Mouse (Mus musculus) liver, embryonic 16.5 days (tissue): Measurements from ENCODE around the gene Elane. TPM values are rescaled to one million over a fixed set of nuclear protein-coding genes. Genes with fewer than 3 reads are reported as not detected.

Experiments
- ATAC-seq: fragments of 200-750 bp; cut with Nextera tagmentation; 2 replicates; pipeline ENCODE4 v1.8.0; 2017; ENCODE audit warnings: low read depth, mild to moderate bottlenecking, moderate number of reproducible peaks, moderate library complexity
- H3K27ac ChIP-seq: fragments of 300-500 bp; sonication (generic); 2 replicates; pipeline ENCODE4 v1.5.1; 2014; ENCODE audit warnings: mild to moderate bottlenecking, low read length
- H3K27me3 ChIP-seq: fragments of 300-500 bp; sonication (generic); 2 replicates; pipeline ENCODE4 v1.6.1; 2014; ENCODE audit warnings: low read depth, low read length, mixed read lengths; ENCODE audit not compliant: control insufficient read depth, insufficient read depth
- H3K36me3 ChIP-seq: fragments of 300-500 bp; sonication (generic); 2 replicates; pipeline ENCODE4 v1.6.1; 2014; ENCODE audit warnings: mild to moderate bottlenecking; ENCODE audit not compliant: control insufficient read depth, insufficient read depth
- H3K4me1 ChIP-seq: fragments of 300-500 bp; sonication (generic); 2 replicates; pipeline ENCODE4 v1.6.1; 2014; ENCODE audit warnings: low read depth, low read length, mixed read lengths; ENCODE audit not compliant: control insufficient read depth
- H3K4me2 ChIP-seq: fragments of 300-500 bp; sonication (generic); 2 replicates; pipeline ENCODE4 v1.6.1; 2014; ENCODE audit warnings: low read depth, low read length, mixed read lengths
- H3K4me3 ChIP-seq: fragments of 300-500 bp; sonication (generic); 2 replicates; pipeline ENCODE4 v1.5.1; 2014; ENCODE audit warnings: low read depth, mild to moderate bottlenecking, low read length
- H3K9ac ChIP-seq: fragments of 300-500 bp; sonication (generic); 2 replicates; pipeline ENCODE4 v1.6.1; 2014; ENCODE audit warnings: low read depth, low read length
- H3K9me3 ChIP-seq: fragments of 300-500 bp; sonication (generic); replicated peaks from 2 replicates; pipeline ENCODE4 v1.6.1; 2016; ENCODE audit warnings: low read length; ENCODE audit not compliant: control insufficient read depth
- WGBS: fragments of 180-500 bp; shearing (Covaris S2); extraction: QIAGEN DNeasy Blood & Tissue Kit; methylation state at CpG from one replicate; pipeline ENCODE4 v1.1.7; 2014; ENCODE audit not compliant: insufficient replicate concordance; 5-methylcytosine and 5-hydroxymethylcytosine counted together
- polyA plus RNA-seq: library from polyadenylated mRNA; unstranded; fragments of >200 nt; fragmentation: Nextera tagmentation; extraction: Ambion mirVana; gene quantifications from 2 replicates; pipeline ENCODE4 v1.2.1, GENCODE M21; 2015

Elane gene
- polyA plus RNA-seq, 1 experiment from 2014 or later = 204 TPM

- ATAC-seq = no peak
- Histone ChIP-seq H3K4me1 (peaks cover 19% of the 10 kb centered on the region), H3K36me3 (peaks cover 10% of the 10 kb centered on the region), H3K4me2 (no peak overlapping the region), H3K4me3 (no peak overlapping the region), H3K27me3 (no peaks in the 10 kb centered on the region), H3K9me3 (no peaks in the 10 kb centered on the region), H3K9ac (no peak overlapping the region), H3K27ac (no peak overlapping the region)
- WGBS = 87% methylated on average over 9 of the region's 9 CpGs
Observed at GRCm38 (mm10) chr10:79906712-79907111, 20.7 kb downstream of the Elane start.

GRCm38 (mm10) chr10:79907415-79907814 lies 21.4 kb downstream of the Elane start:
- H3K9me3 ChIP-seq = no peaks in the 10 kb centered on the region
- peaks cover 12% of the 10 kb centered on the region for H3K36me3 ChIP-seq
- H3K4me3 ChIP-seq = peak overlapping the region; percentile 95; the same call in 1 of the 2 replicates
- no peak overlapping the region for H3K4me2 ChIP-seq
- 90% methylated on average over 10 of the region's 10 CpGs for WGBS
- H3K27me3 ChIP-seq = no peaks in the 10 kb centered on the region
- H3K27ac ChIP-seq = no peak overlapping the region
- H3K9ac ChIP-seq = no peak overlapping the region
- H3K4me1 ChIP-seq = peaks cover 21% of the 10 kb centered on the region
- ATAC-seq = no peak

- 1% methylated on average over 52 of the region's 52 CpGs for WGBS
- Histone ChIP-seq H3K9ac (peak within 1 kb of the TSS; percentile 100), H3K27me3 (no peaks in the 10 kb centered on the region), H3K27ac (peak within 1 kb of the TSS; percentile 98), H3K9me3 (no peaks in the 10 kb centered on the region), H3K4me1 (peaks cover 24% of the 10 kb centered on the region), H3K4me3 (peak within 1 kb of the TSS; percentile 95), H3K4me2 (peak within 1 kb of the TSS; percentile 80), H3K36me3 (peaks cover 12% of the 10 kb centered on the region)
- peak; percentile 94 for ATAC-seq
Observed at GRCm38 (mm10) chr10:79908167-79909091, 22.4 kb downstream of the Elane start, which contains the start of gene Med16. Gene Med16, minus strand, starts transcription at chr10:79908923.

GRCm38 (mm10) chr10:79909092-79909922 lies 23.3 kb downstream of the Elane start:
- H3K4me1 ChIP-seq = peaks cover 33% of the 10 kb centered on the region
- peak overlapping the region; percentile 86 for H3K27ac ChIP-seq
- no peak overlapping the region; the same call in 1 of the 2 replicates for H3K4me3 ChIP-seq
- no peaks in the 10 kb centered on the region for H3K9me3 ChIP-seq
- no peaks in the 10 kb centered on the region for H3K27me3 ChIP-seq
- WGBS = 21% methylated on average over 14 of the region's 14 CpGs
- ATAC-seq = peak; percentile 58
- H3K36me3 ChIP-seq = peaks cover 12% of the 10 kb centered on the region
- H3K9ac ChIP-seq = peak overlapping the region; percentile 52
- peak overlapping the region; percentile 39; the same call in 1 of the 2 replicates for H3K4me2 ChIP-seq

- Histone ChIP-seq H3K9ac (no peak within 1 kb of the TSS), H3K4me3 (no peak within 1 kb of the TSS), H3K4me1 (peaks cover 46% of the 10 kb centered on the region), H3K27ac (peak within 1 kb of the TSS; percentile 86; the same call in 1 of the 2 replicates), H3K4me2 (no peak within 1 kb of the TSS), H3K9me3 (no peaks in the 10 kb centered on the region), H3K27me3 (no peaks in the 10 kb centered on the region), H3K36me3 (peaks cover 7% of the 10 kb centered on the region)
- 88% methylated on average over 4 of the region's 4 CpGs for whole genome bisulfite sequencing
- no peak for ATAC-seq
Observed at GRCm38 (mm10) chr10:79910556-79910955, 24.5 kb downstream of the Elane start, which contains the start of gene Gm26602. Gene Gm26602, plus strand, starts transcription at chr10:79910856.

GRCm38 (mm10) chr10:79912412-79912811 lies 26.4 kb downstream of the Elane start:
- 72% methylated on average over 20 of the region's 20 CpGs for WGBS

GRCm38 (mm10) chr10:79914131-79914947 lies 28.3 kb downstream of the Elane start:
- peak; percentile 68 for ATAC-seq
- Histone ChIP-seq H3K27ac (peak overlapping the region; percentile 88), H3K27me3 (peaks cover 21% of the 10 kb centered on the region), H3K4me3 (peak overlapping the region; percentile 79), H3K4me2 (peak overlapping the region; percentile 95), H3K9me3 (no peaks in the 10 kb centered on the region), H3K36me3 (peaks cover 5% of the 10 kb centered on the region), H3K4me1 (peaks cover 59% of the 10 kb centered on the region), H3K9ac (peak overlapping the region; percentile 49)
- WGBS = 28% methylated on average over 11 of the region's 11 CpGs

More at GRCm38 (mm10) chr10:79912412-79912811, 26.4 kb downstream of the Elane start:
- no peak for ATAC-seq
- no peak overlapping the region for H3K4me2 ChIP-seq
- H3K27ac ChIP-seq = no peak overlapping the region
- peaks cover 2% of the 10 kb centered on the region for H3K27me3 ChIP-seq
- H3K4me3 ChIP-seq = no peak overlapping the region
- H3K9me3 ChIP-seq = no peaks in the 10 kb centered on the region
- no peak overlapping the region for H3K9ac ChIP-seq
- H3K36me3 ChIP-seq = peaks cover 5% of the 10 kb centered on the region
- H3K4me1 ChIP-seq = peaks cover 56% of the 10 kb centered on the region

GRCm38 (mm10) chr10:79914948-79915596 lies 29.0 kb downstream of the Elane start:
- 24% methylated on average over 7 of the region's 7 CpGs for WGBS
- H3K4me2 ChIP-seq = peak overlapping the region; percentile 95
- peak overlapping the region; percentile 79 for H3K4me3 ChIP-seq
- peak overlapping the region; percentile 88 for H3K27ac ChIP-seq
- H3K9ac ChIP-seq = peak overlapping the region; percentile 49
- no peak for ATAC-seq
- H3K4me1 ChIP-seq = peaks cover 57% of the 10 kb centered on the region
- H3K9me3 ChIP-seq = no peaks in the 10 kb centered on the region
- H3K36me3 ChIP-seq = peaks cover 5% of the 10 kb centered on the region
- H3K27me3 ChIP-seq = peaks cover 29% of the 10 kb centered on the region
